Mouse (Mus musculus): ENCODE data around the gene Gm20538.
A peak's percentile ranks its signal among the peaks of the same experiment; 100 is the strongest.

The Gm20538 gene

GRCm38 (mm10) chr19:44552731-44553130 is at the start of gene Gm20538:
Gene Gm20538, minus strand, starts transcription at chr19:44552831.
- no peak for DNase-seq (ENCODE audit: extremely low read depth, low read depth, low spot score)

GRCm38 (mm10) chr19:44594180-44594579 is 41.5 kb upstream of the Gm20538 start:
- DNase-seq (ENCODE audit: extremely low read depth, low read depth, low spot score), result no peak

- no peak for DNase-seq (ENCODE audit: extremely low read depth, low read depth, low spot score)
Measured at GRCm38 (mm10) chr19:44591638-44592037, 39.0 kb upstream of the Gm20538 start.

GRCm38 (mm10) chr19:44590992-44591391 is 38.4 kb upstream of the Gm20538 start:
- no peak for DNase-seq (ENCODE audit: extremely low read depth, low read depth, low spot score)

- DNase-seq (ENCODE audit: extremely low read depth, low read depth, low spot score), result no peak
Measured at GRCm38 (mm10) chr19:44589591-44590223, 37.1 kb upstream of the Gm20538 start.

GRCm38 (mm10) chr19:44588036-44588435 is 35.4 kb upstream of the Gm20538 start:
- no peak for DNase-seq (ENCODE audit: extremely low read depth, low read depth, low spot score)

- no peak for DNase-seq (ENCODE audit: extremely low read depth, low read depth, low spot score)
Measured at GRCm38 (mm10) chr19:44582638-44583309, 30.1 kb upstream of the Gm20538 start.

- no peak for DNase-seq (ENCODE audit: extremely low read depth, low read depth, low spot score)
Measured at GRCm38 (mm10) chr19:44582103-44582502, 29.5 kb upstream of the Gm20538 start.

- no peak for DNase-seq (ENCODE audit: extremely low read depth, low read depth, low spot score)
Measured at GRCm38 (mm10) chr19:44578038-44578437, 25.4 kb upstream of the Gm20538 start.

- no peak for DNase-seq (ENCODE audit: extremely low read depth, low read depth, low spot score)
Measured at GRCm38 (mm10) chr19:44576275-44576674, 23.6 kb upstream of the Gm20538 start.

GRCm38 (mm10) chr19:44567763-44568162 is 15.1 kb upstream of the Gm20538 start:
- DNase-seq (ENCODE audit: extremely low read depth, low read depth, low spot score), result no peak

- DNase-seq (ENCODE audit: extremely low read depth, low read depth, low spot score), result no peak
Measured at GRCm38 (mm10) chr19:44564006-44564405, 11.4 kb upstream of the Gm20538 start.

GRCm38 (mm10) chr19:44562652-44563206 is 10.1 kb upstream of the Gm20538 start, which contains the start of gene Hif1an:
Gene Hif1an, plus strand, starts transcription at chr19:44562850.
- peak; percentile 47 for DNase-seq (ENCODE audit: extremely low read depth, low read depth, low spot score)

- DNase-seq (ENCODE audit: extremely low read depth, low read depth, low spot score), result no peak
Measured at GRCm38 (mm10) chr19:44554861-44555590, 2.4 kb upstream of the Gm20538 start, which contains the start of gene Ndufb8. Gene Ndufb8, minus strand, starts transcription at chr19:44555440.

GRCm38 (mm10) chr19:44554490-44554860 is 1.8 kb upstream of the Gm20538 start:
- no peak for DNase-seq (ENCODE audit: extremely low read depth, low read depth, low spot score)

GRCm38 (mm10) chr19:44553286-44553685 is 655 bp upstream of the Gm20538 start:
- no peak for DNase-seq (ENCODE audit: extremely low read depth, low read depth, low spot score)

GRCm38 (mm10) chr19:44545321-44546041 is 7.2 kb downstream of the Gm20538 start, which contains the start of gene Sec31b:
Gene Sec31b, minus strand, starts transcription at chr19:44545864.
- DNase-seq (ENCODE audit: extremely low read depth, low read depth, low spot score), result no peak

- no peak for DNase-seq (ENCODE audit: extremely low read depth, low read depth, low spot score)
Measured at GRCm38 (mm10) chr19:44544775-44545174, 7.9 kb downstream of the Gm20538 start.

GRCm38 (mm10) chr19:44544372-44544771 is 8.3 kb downstream of the Gm20538 start:
- no peak for DNase-seq (ENCODE audit: extremely low read depth, low read depth, low spot score)

- DNase-seq (ENCODE audit: extremely low read depth, low read depth, low spot score), result peak; percentile 82
Measured at GRCm38 (mm10) chr19:44542694-44543178, 9.9 kb downstream of the Gm20538 start.

GRCm38 (mm10) chr19:44537416-44537815 is 15.2 kb downstream of the Gm20538 start:
- DNase-seq (ENCODE audit: extremely low read depth, low read depth, low spot score), result no peak

Data from fat pad, adult 2 months (tissue).